Mouse (Mus musculus): ENCODE measurements around the gene C1qb.

- no peak for TF ChIP-seq CTCF (IDR thresholded peaks at IDR 0.05; ENCODE audit: borderline replicate concordance, control insufficient read depth, extremely low read depth, insufficient read depth, low read length, poor library complexity)
- TF ChIP-seq POLR2A (IDR thresholded peaks at IDR 0.05; ENCODE audit: control insufficient read depth, extremely low read depth, insufficient read depth, low read length, poor library complexity), result no peak
Observed at GRCm38 (mm10) chr4:136898084-136898598, 12.2 kb upstream of the C1qb start.
